18 mouse cellular contexts compared by ENCODE assay signal in the genomic region with DNA sequence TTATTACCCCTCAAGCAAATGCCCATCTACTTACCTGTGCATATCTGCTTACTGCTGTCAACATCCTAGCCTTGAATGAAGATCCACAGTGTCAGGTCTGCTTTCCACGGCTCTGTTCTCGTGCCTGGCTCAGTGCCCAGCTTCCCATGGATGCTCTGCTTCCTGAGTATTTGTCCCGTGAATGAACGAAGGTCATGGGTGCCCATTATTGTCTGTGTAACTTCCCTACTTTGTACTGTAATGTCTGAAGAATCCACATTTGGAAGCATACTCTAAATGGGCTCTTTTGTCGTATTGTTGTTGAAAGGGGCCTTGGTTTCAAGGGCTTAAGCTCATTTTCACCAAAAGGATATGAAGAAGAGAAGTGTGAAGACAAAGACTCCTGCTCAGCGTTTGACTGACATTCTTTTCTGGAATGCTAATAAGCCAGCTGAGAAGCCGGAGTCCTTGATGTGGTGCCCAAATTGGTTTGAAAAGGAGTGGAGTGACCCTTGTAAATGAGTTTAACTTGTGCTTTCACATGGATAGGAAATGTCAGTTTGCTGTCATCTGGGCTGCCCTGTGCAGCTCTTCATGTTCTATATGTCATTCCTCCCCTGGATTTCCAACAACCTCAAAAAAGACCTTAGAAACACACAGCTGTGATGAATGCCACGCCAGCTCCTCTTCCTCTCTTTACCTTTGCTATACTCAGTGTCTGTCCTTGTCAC.
DNase-seq lines count a peak whose midpoint lies in the region; ATAC-seq and TF ChIP-seq lines count a peak whose summit lies in the region.
"Had no signal": no experiment of that assay in that cellular context is flagged by ENCODE, and none has a peak within 500 bp of the region (broad histone marks: within the 10 kb centered on the region; RNA-seq: fewer than 3 reads in every experiment).

No protein-coding gene starts in this region.

- no peak overlapping the region for H3K27ac ChIP-seq in embryonic facial prominence, embryonic 11.5 days (replicated peaks; ENCODE audit: low read depth, low read length)
- no peak overlapping the region for H3K27ac ChIP-seq in embryonic facial prominence, embryonic 10.5 days (replicated peaks)
- H3K27ac ChIP-seq in midbrain, embryonic 11.5 days (ENCODE audit: low read depth, low read length) = no peak overlapping the region
- H3K27ac ChIP-seq in midbrain, embryonic 10.5 days (replicated peaks) = no peak overlapping the region
- no peak overlapping the region for H3K27ac ChIP-seq in hindbrain, embryonic 14.5 days
- H3K27ac ChIP-seq in midbrain, postnatal 0 days (ENCODE audit: low read depth, low read length) = no peak overlapping the region
- H3K27ac ChIP-seq: embryonic facial prominence, embryonic 15.5 days; gastrocnemius, adult 2 months; limb, embryonic 13.5 days; liver, embryonic 15.5 days had no signal

- H3K36me3 ChIP-seq in embryonic facial prominence, embryonic 11.5 days (replicated peaks; ENCODE audit: control insufficient read depth, insufficient read depth, low read depth, low read length) = no peaks in the 10 kb centered on the region
- H3K36me3 ChIP-seq in embryonic facial prominence, embryonic 10.5 days (replicated peaks) = no peaks in the 10 kb centered on the region
- no peaks in the 10 kb centered on the region for H3K36me3 ChIP-seq in midbrain, embryonic 11.5 days (ENCODE audit: control insufficient read depth, insufficient read depth, low read length)
- H3K36me3 ChIP-seq in midbrain, embryonic 10.5 days = no peaks in the 10 kb centered on the region
- H3K36me3 ChIP-seq in hindbrain, embryonic 14.5 days (replicated peaks; ENCODE audit: control insufficient read depth, insufficient read depth) = no peaks in the 10 kb centered on the region
- no peaks in the 10 kb centered on the region for H3K36me3 ChIP-seq in midbrain, postnatal 0 days (ENCODE audit: insufficient read depth, low read length)
- H3K36me3 ChIP-seq: embryonic facial prominence, embryonic 15.5 days; limb, embryonic 13.5 days; liver, embryonic 15.5 days had no signal

- no peak overlapping the region for H3K4me2 ChIP-seq in embryonic facial prominence, embryonic 11.5 days (ENCODE audit: low read depth, low read length)
- H3K4me2 ChIP-seq in midbrain, embryonic 11.5 days = no peak overlapping the region
- H3K4me2 ChIP-seq in hindbrain, embryonic 14.5 days (replicated peaks) = no peak overlapping the region
- H3K4me2 ChIP-seq in midbrain, postnatal 0 days (ENCODE audit: low read depth, low read length, poor library complexity, severe bottlenecking) = no peak overlapping the region
- H3K4me2 ChIP-seq: embryonic facial prominence, embryonic 15.5 days; limb, embryonic 13.5 days; liver, embryonic 15.5 days had no signal

- no peaks in the 10 kb centered on the region for H3K9me3 ChIP-seq in embryonic facial prominence, embryonic 11.5 days (replicated peaks; ENCODE audit: control insufficient read depth, low read length)
- no peaks in the 10 kb centered on the region for H3K9me3 ChIP-seq in embryonic facial prominence, embryonic 10.5 days
- H3K9me3 ChIP-seq in midbrain, embryonic 11.5 days (ENCODE audit: control insufficient read depth, low read length) = no peaks in the 10 kb centered on the region
- no peaks in the 10 kb centered on the region for H3K9me3 ChIP-seq in midbrain, embryonic 10.5 days (replicated peaks)
- no peaks in the 10 kb centered on the region for H3K9me3 ChIP-seq in hindbrain, embryonic 14.5 days (ENCODE audit: control insufficient read depth, low read length)
- H3K9me3 ChIP-seq in midbrain, postnatal 0 days (ENCODE audit: low read length) = no peaks in the 10 kb centered on the region
- H3K9me3 ChIP-seq: embryonic facial prominence, embryonic 15.5 days; limb, embryonic 13.5 days; liver, embryonic 15.5 days had no signal

- H3K4me1 ChIP-seq in embryonic facial prominence, embryonic 11.5 days (ENCODE audit: control insufficient read depth, insufficient read depth, low read length) = no peaks in the 10 kb centered on the region
- no peaks in the 10 kb centered on the region for H3K4me1 ChIP-seq in embryonic facial prominence, embryonic 10.5 days
- H3K4me1 ChIP-seq in midbrain, embryonic 11.5 days (ENCODE audit: control insufficient read depth, insufficient read depth, low read length) = peaks cover 5% of the 10 kb centered on the region; the same call in 1 of the 2 replicates
- peaks cover 37% of the 10 kb centered on the region for H3K4me1 ChIP-seq in midbrain, embryonic 10.5 days
- no peaks in the 10 kb centered on the region; the same call in 1 of the 2 replicates for H3K4me1 ChIP-seq in hindbrain, embryonic 14.5 days (replicated peaks; ENCODE audit: control insufficient read depth, insufficient read depth, low read length)
- H3K4me1 ChIP-seq in midbrain, postnatal 0 days (ENCODE audit: insufficient read depth, low read length) = 0 out of 2 replicates have a peak, but pooled peaks cover 2% of the 10 kb centered on the region
- H3K4me1 ChIP-seq: embryonic facial prominence, embryonic 15.5 days; limb, embryonic 13.5 days; liver, embryonic 15.5 days had no signal

- H3K4me3 ChIP-seq in embryonic facial prominence, embryonic 11.5 days (ENCODE audit: low read depth, low read length) = no peak overlapping the region
- H3K4me3 ChIP-seq in embryonic facial prominence, embryonic 10.5 days = no peak overlapping the region
- no peak overlapping the region for H3K4me3 ChIP-seq in midbrain, embryonic 11.5 days (ENCODE audit: low read depth, low read length)
- no peak overlapping the region for H3K4me3 ChIP-seq in midbrain, embryonic 10.5 days
- H3K4me3 ChIP-seq in hindbrain, embryonic 14.5 days (replicated peaks; ENCODE audit: low read length) = no peak overlapping the region
- H3K4me3 ChIP-seq in midbrain, postnatal 0 days (ENCODE audit: low read depth, low read length) = no peak overlapping the region
- H3K4me3 ChIP-seq: embryonic facial prominence, embryonic 15.5 days; gastrocnemius, adult 2 months; limb, embryonic 13.5 days; liver, embryonic 15.5 days; myocyte had no signal

- H3K27me3 ChIP-seq in embryonic facial prominence, embryonic 11.5 days (ENCODE audit: control insufficient read depth, insufficient read depth, low read length) = no peaks in the 10 kb centered on the region
- no peaks in the 10 kb centered on the region for H3K27me3 ChIP-seq in embryonic facial prominence, embryonic 10.5 days (replicated peaks; ENCODE audit: low read depth, poor library complexity, severe bottlenecking)
- H3K27me3 ChIP-seq in midbrain, embryonic 11.5 days (ENCODE audit: control insufficient read depth, insufficient read depth, low read length) = no peaks in the 10 kb centered on the region
- peaks cover 29% of the 10 kb centered on the region for H3K27me3 ChIP-seq in midbrain, embryonic 10.5 days (ENCODE audit: low read depth, poor library complexity, severe bottlenecking)
- no peaks in the 10 kb centered on the region for H3K27me3 ChIP-seq in hindbrain, embryonic 14.5 days (ENCODE audit: control insufficient read depth, insufficient read depth, low read length)
- H3K27me3 ChIP-seq in midbrain, postnatal 0 days (ENCODE audit: insufficient read depth, low read length) = no peaks in the 10 kb centered on the region
- H3K27me3 ChIP-seq: embryonic facial prominence, embryonic 15.5 days; limb, embryonic 13.5 days; liver, embryonic 15.5 days had no signal

- WGBS in embryonic facial prominence, embryonic 11.5 days = 51% methylated on average over 8 of the region's 8 CpGs
- 56% methylated on average over 8 of the region's 8 CpGs for WGBS in embryonic facial prominence, embryonic 10.5 days
- WGBS in midbrain, embryonic 11.5 days = 20% methylated on average over 8 of the region's 8 CpGs
- 37% methylated on average over 8 of the region's 8 CpGs for WGBS in midbrain, embryonic 10.5 days
- WGBS in hindbrain, embryonic 14.5 days = 22% methylated on average over 8 of the region's 8 CpGs
- WGBS in midbrain, postnatal 0 days = 15% methylated on average over 8 of the region's 8 CpGs

- no peak for TF ChIP-seq CTCF in midbrain, postnatal 0 days (IDR thresholded peaks at IDR 0.05)

- no peak overlapping the region for H3K9ac ChIP-seq in embryonic facial prominence, embryonic 11.5 days (replicated peaks; ENCODE audit: low read length)
- H3K9ac ChIP-seq in midbrain, embryonic 11.5 days (ENCODE audit: low read length) = no peak overlapping the region
- H3K9ac ChIP-seq in hindbrain, embryonic 14.5 days = no peak overlapping the region
- H3K9ac ChIP-seq in midbrain, postnatal 0 days (replicated peaks; ENCODE audit: low read length, poor library complexity, severe bottlenecking) = no peak overlapping the region
- H3K9ac ChIP-seq: embryonic facial prominence, embryonic 15.5 days; limb, embryonic 13.5 days; liver, embryonic 15.5 days had no signal

- DNase-seq in embryonic facial prominence, embryonic 11.5 days (ENCODE audit: low spot score) = peak; percentile 3
- DNase-seq in embryonic facial prominence, embryonic 10.5 days (ENCODE audit: low spot score) = no peak
- peak; percentile 85 for DNase-seq in midbrain, embryonic 11.5 days (ENCODE audit: low spot score, missing footprints)
- no peak for DNase-seq in midbrain, embryonic 10.5 days (ENCODE audit: low spot score)
- no peak for DNase-seq in hindbrain, embryonic 14.5 days (ENCODE audit: low spot score)
- peak; percentile 22 for DNase-seq in midbrain, postnatal 0 days (ENCODE audit: low spot score)
- DNase-seq in spleen, postnatal 4 days (ENCODE audit: low spot score in 2 of 2) = no peak
- no peak for DNase-seq in right cerebral cortex, adult 18-20 months
- DNase-seq: gastrocnemius, adult 2 months; kidney, adult 18-20 months; kidney, postnatal 25 days; layer of hippocampus, adult 9-11 months; thymus, adult 2 months had no signal

- 0 out of 2 replicates have a peak, but pooled peaks have one; percentile 39 for ATAC-seq in embryonic facial prominence, embryonic 11.5 days (replicated peaks; ENCODE audit: insufficient number of reproducible peaks, low FRiP score, low TSS enrichment, low read depth)
- peak; percentile 45 for ATAC-seq in midbrain, embryonic 11.5 days (ENCODE audit: low FRiP score)
- peak; percentile 14; the same call in 1 of the 2 replicates for ATAC-seq in hindbrain, embryonic 14.5 days (ENCODE audit: low FRiP score)
- ATAC-seq in midbrain, postnatal 0 days (ENCODE audit: low FRiP score) = no peak
- ATAC-seq: lung, postnatal 0 days had no signal

Comparison
In these comparisons a context has a peak if more than half of its experiments do, and no peak if none do; other contexts are left out.
1. DNase-seq: peak in embryonic facial prominence, embryonic 11.5 days (single experiment), midbrain, embryonic 11.5 days (single experiment) and midbrain, postnatal 0 days (single experiment); none in embryonic facial prominence, embryonic 10.5 days (single experiment), midbrain, embryonic 10.5 days (single experiment), hindbrain, embryonic 14.5 days (single experiment), spleen, postnatal 4 days (0 of 2) and right cerebral cortex, adult 18-20 months (single experiment).